Mouse (Mus musculus): ENCODE data around the gene A630076J17Rik. TPM values are rescaled to one million over a fixed set of nuclear protein-coding genes. Genes with fewer than 3 reads are reported as not detected.
A peak's percentile ranks its signal among the peaks of the same experiment; 100 is the strongest.

The A630076J17Rik gene
- polyA plus RNA-seq, 1 experiment from 2014 or later: 0.26 TPM

GRCm38 (mm10) chr3:107223230-107223629, 7.2 kb upstream of the A630076J17Rik start:
- no peak overlapping the region for H3K27ac ChIP-seq (ENCODE audit: low read depth)
- no peaks in the 10 kb centered on the region for H3K27me3 ChIP-seq (ENCODE audit: insufficient read depth, low read length)
- no peak overlapping the region for H3K9ac ChIP-seq (replicated peaks)
- no peak overlapping the region for H3K4me3 ChIP-seq (ENCODE audit: low read depth, low read length)
- ATAC-seq (no peak), DNase-seq (no peak)
- no peak overlapping the region for H3K4me2 ChIP-seq (ENCODE audit: low read depth, low read length)
- H3K4me1 ChIP-seq (ENCODE audit: insufficient read depth): no peaks in the 10 kb centered on the region
- no peak for TF ChIP-seq EP300 (IDR thresholded peaks at IDR 0.05; ENCODE audit: low read depth)
- 62% methylated on average over 1 of the region's 1 CpGs for WGBS (ENCODE audit: insufficient replicate concordance)
- H3K36me3 ChIP-seq (replicated peaks; ENCODE audit: insufficient read depth, low read length): no peaks in the 10 kb centered on the region
- peaks cover 3% of the 10 kb centered on the region; the same call in 1 of the 2 replicates for H3K9me3 ChIP-seq (ENCODE audit: low read length)

- H3K9ac ChIP-seq (replicated peaks): no peak overlapping the region
- H3K4me2 ChIP-seq (ENCODE audit: low read depth, low read length): no peak overlapping the region
- WGBS (ENCODE audit: insufficient replicate concordance): 74% methylated on average over 5 of the region's 5 CpGs
- ATAC-seq (no peak), DNase-seq (no peak)
- peaks cover under 1% of the 10 kb centered on the region; the same call in 1 of the 2 replicates for H3K4me1 ChIP-seq (ENCODE audit: insufficient read depth)
- no peak for TF ChIP-seq CTCF (IDR thresholded peaks at IDR 0.05; ENCODE audit: low read depth)
- TF ChIP-seq EP300 (IDR thresholded peaks at IDR 0.05; ENCODE audit: low read depth): no peak
- H3K9me3 ChIP-seq (ENCODE audit: low read length): peaks cover 3% of the 10 kb centered on the region; the same call in 1 of the 2 replicates
- H3K27ac ChIP-seq (ENCODE audit: low read depth): no peak overlapping the region
- no peaks in the 10 kb centered on the region for H3K27me3 ChIP-seq (ENCODE audit: insufficient read depth, low read length)
- H3K4me3 ChIP-seq (ENCODE audit: low read depth, low read length): no peak overlapping the region
- no peaks in the 10 kb centered on the region for H3K36me3 ChIP-seq (replicated peaks; ENCODE audit: insufficient read depth, low read length)
Observed at GRCm38 (mm10) chr3:107225820-107226219, 4.6 kb upstream of the A630076J17Rik start.

- H3K36me3 ChIP-seq (replicated peaks; ENCODE audit: insufficient read depth, low read length): no peaks in the 10 kb centered on the region
- H3K4me1 ChIP-seq (ENCODE audit: insufficient read depth): peaks cover 4% of the 10 kb centered on the region; the same call in 1 of the 2 replicates
- H3K4me2 ChIP-seq (ENCODE audit: low read depth, low read length): peak overlapping the region; percentile 15; the same call in 1 of the 2 replicates
- no peak for TF ChIP-seq CTCF (IDR thresholded peaks at IDR 0.05; ENCODE audit: low read depth)
- no peak for TF ChIP-seq EP300 (IDR thresholded peaks at IDR 0.05; ENCODE audit: low read depth)
- 56% methylated on average over 5 of the region's 5 CpGs for whole genome bisulfite sequencing (ENCODE audit: insufficient replicate concordance)
- H3K27ac ChIP-seq (ENCODE audit: low read depth): peak overlapping the region; percentile 80
- H3K9me3 ChIP-seq (ENCODE audit: low read length): peaks cover 3% of the 10 kb centered on the region; the same call in 1 of the 2 replicates
- DNase-seq: peak; percentile 34
- H3K9ac ChIP-seq (replicated peaks): no peak overlapping the region
- H3K4me3 ChIP-seq (ENCODE audit: low read depth, low read length): no peak overlapping the region
- no peak; the same call in 1 of the 2 replicates for ATAC-seq
- H3K27me3 ChIP-seq (ENCODE audit: insufficient read depth, low read length): no peaks in the 10 kb centered on the region
Observed at GRCm38 (mm10) chr3:107229221-107229620, 1.2 kb upstream of the A630076J17Rik start.

- ATAC-seq (peak; percentile 96), DNase-seq (peak; percentile 68)
- Histone ChIP-seq H3K4me3 (ENCODE audit: low read depth, low read length) (no peak overlapping the region), H3K27ac (ENCODE audit: low read depth) (peak overlapping the region; percentile 80), H3K9ac (replicated peaks) (no peak overlapping the region), H3K4me2 (ENCODE audit: low read depth, low read length) (peak overlapping the region; percentile 26; the same call in 1 of the 2 replicates), H3K27me3 (ENCODE audit: insufficient read depth, low read length) (no peaks in the 10 kb centered on the region), H3K4me1 (ENCODE audit: insufficient read depth) (peaks cover 4% of the 10 kb centered on the region; the same call in 1 of the 2 replicates), H3K9me3 (ENCODE audit: low read length) (no peaks in the 10 kb centered on the region), H3K36me3 (replicated peaks; ENCODE audit: insufficient read depth, low read length) (no peaks in the 10 kb centered on the region)
- 43% methylated on average over 5 of the region's 5 CpGs for WGBS (ENCODE audit: insufficient replicate concordance)
- TF ChIP-seq CTCF (IDR thresholded peaks at IDR 0.05; ENCODE audit: low read depth) (no peak), EP300 (IDR thresholded peaks at IDR 0.05; ENCODE audit: low read depth) (peak; percentile 71)
Observed at GRCm38 (mm10) chr3:107229822-107230221, 592 bp upstream of the A630076J17Rik start.

- Histone ChIP-seq H3K4me3 (ENCODE audit: low read depth, low read length) (no peak overlapping the region), H3K27me3 (ENCODE audit: insufficient read depth, low read length) (no peaks in the 10 kb centered on the region), H3K9ac (replicated peaks) (no peak overlapping the region), H3K36me3 (replicated peaks; ENCODE audit: insufficient read depth, low read length) (no peaks in the 10 kb centered on the region), H3K27ac (ENCODE audit: low read depth) (peak overlapping the region; percentile 31), H3K9me3 (ENCODE audit: low read length) (no peaks in the 10 kb centered on the region), H3K4me2 (ENCODE audit: low read depth, low read length) (no peak overlapping the region), H3K4me1 (ENCODE audit: insufficient read depth) (peaks cover 4% of the 10 kb centered on the region; the same call in 1 of the 2 replicates)
- TF ChIP-seq CTCF (IDR thresholded peaks at IDR 0.05; ENCODE audit: low read depth) (no peak), EP300 (IDR thresholded peaks at IDR 0.05; ENCODE audit: low read depth) (no peak)
- WGBS (ENCODE audit: insufficient replicate concordance): 66% methylated on average over 4 of the region's 4 CpGs
- DNase-seq: no peak
- ATAC-seq: no peak
Observed at GRCm38 (mm10) chr3:107231202-107231601, 788 bp downstream of the A630076J17Rik start.

- WGBS (ENCODE audit: insufficient replicate concordance): 6% methylated on average over 11 of the region's 11 CpGs
- Histone ChIP-seq H3K27me3 (ENCODE audit: insufficient read depth, low read length) (no peaks in the 10 kb centered on the region), H3K9me3 (ENCODE audit: low read length) (no peaks in the 10 kb centered on the region), H3K4me1 (ENCODE audit: insufficient read depth) (peaks cover 9% of the 10 kb centered on the region; the same call in 1 of the 2 replicates), H3K9ac (replicated peaks) (no peak overlapping the region), H3K4me3 (ENCODE audit: low read depth, low read length) (no peak overlapping the region), H3K4me2 (ENCODE audit: low read depth, low read length) (peak overlapping the region; percentile 43; the same call in 1 of the 2 replicates), H3K36me3 (replicated peaks; ENCODE audit: insufficient read depth, low read length) (no peaks in the 10 kb centered on the region), H3K27ac (ENCODE audit: low read depth) (no peak overlapping the region)
- ATAC-seq: no peak
- TF ChIP-seq CTCF (IDR thresholded peaks at IDR 0.05; ENCODE audit: low read depth): peak; percentile 94
- no peak for TF ChIP-seq EP300 (IDR thresholded peaks at IDR 0.05; ENCODE audit: low read depth)
- DNase-seq: peak; percentile 81
Observed at GRCm38 (mm10) chr3:107233351-107233813, 3.0 kb downstream of the A630076J17Rik start.

Measured in liver, postnatal 0 days (tissue).